Mouse (Mus musculus) naive thymus-derived CD4-positive, alpha-beta T cell, adult 5 months (primary cell): ENCODE data around the gene Ggct. TPM values are rescaled to one million over a fixed set of nuclear protein-coding genes. Genes with fewer than 3 reads are reported as not detected.

ENCODE experiments used
- polyA plus RNA-seq: library from polyadenylated mRNA; unstranded; fragments of 100-300 nt; shearing (Covaris generic); gene quantifications from one replicate; pipeline ENCODE4 v1.2.1, GENCODE M21; 2017

Gene Ggct
- 18.8 TPM for polyA plus RNA-seq

DNA sequence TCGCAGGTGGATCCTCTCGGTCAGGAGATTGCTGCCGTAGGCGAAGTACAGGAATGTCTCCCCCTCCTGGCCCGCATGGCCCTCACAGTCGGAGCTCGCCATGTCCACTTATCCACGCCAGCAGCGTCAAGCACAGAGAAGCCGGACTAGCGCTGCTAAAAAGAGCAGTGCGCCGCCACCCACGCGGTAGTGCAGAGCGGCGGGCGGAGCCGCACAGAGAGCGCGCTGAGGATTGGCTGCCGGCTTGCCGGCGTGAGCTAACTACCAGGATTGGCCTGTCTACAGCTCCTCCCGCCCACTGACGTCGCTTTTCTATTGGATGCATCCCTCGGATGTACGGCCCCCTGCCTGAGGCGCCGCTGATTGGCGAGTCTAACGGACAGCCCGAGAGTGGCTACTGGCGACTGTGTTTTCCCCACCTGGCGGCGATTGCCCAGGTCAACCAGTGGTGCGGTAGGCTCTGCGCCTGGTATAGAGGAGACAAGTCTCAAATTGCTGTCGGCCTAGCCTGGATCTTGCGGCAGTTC is at the start of gene Ggct:
Gene Ggct, minus strand, starts transcription at position 217 of the 527 bp plus-strand sequence.

DNA sequence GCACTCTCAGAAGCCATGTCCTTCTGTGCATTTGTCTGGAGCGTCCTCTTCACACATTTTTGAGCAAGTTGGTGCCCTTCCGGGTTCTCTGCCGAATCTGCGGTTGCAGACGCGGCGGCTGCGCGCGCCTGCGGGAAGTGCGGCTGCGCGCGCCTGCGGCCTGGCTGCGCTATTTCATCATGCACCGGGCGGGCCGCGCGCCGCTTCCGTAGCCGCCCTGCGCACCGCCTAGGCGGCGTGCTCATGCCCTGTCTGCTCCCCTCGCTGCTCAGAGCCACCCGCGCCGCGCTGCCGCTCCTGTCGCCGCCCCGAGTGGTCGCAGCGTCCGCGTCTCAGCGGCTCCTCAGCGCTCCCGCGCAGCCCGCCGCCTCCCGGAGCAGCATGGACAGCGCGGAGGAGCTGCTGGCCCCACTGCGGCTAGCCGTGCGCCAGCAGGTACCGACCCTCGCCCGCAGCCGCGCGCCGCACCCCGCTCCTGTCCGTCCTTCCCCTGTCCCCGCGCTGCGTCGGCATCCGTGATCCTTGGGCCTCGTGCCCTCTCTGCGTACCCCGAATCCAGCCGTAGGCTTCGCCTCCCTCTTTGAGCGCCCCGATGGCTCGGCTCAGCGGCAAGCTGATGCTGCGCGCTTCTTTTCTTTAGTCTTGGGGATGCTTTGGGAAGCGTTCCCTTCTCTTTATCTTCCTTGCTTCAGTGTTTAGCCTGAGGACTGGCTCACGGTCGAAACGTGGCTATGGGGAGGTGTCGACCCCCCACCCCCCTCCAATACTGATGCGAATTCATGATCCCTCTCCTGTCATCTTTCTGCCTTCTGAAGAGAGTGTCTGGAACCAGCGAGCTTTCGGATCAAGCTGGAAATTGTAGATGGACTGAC is 45.3 kb upstream of the Ggct start, which contains the start of gene Gars:
Gene Gars, plus strand, starts transcription at position 209 of the 872 bp plus-strand sequence.

DNA sequence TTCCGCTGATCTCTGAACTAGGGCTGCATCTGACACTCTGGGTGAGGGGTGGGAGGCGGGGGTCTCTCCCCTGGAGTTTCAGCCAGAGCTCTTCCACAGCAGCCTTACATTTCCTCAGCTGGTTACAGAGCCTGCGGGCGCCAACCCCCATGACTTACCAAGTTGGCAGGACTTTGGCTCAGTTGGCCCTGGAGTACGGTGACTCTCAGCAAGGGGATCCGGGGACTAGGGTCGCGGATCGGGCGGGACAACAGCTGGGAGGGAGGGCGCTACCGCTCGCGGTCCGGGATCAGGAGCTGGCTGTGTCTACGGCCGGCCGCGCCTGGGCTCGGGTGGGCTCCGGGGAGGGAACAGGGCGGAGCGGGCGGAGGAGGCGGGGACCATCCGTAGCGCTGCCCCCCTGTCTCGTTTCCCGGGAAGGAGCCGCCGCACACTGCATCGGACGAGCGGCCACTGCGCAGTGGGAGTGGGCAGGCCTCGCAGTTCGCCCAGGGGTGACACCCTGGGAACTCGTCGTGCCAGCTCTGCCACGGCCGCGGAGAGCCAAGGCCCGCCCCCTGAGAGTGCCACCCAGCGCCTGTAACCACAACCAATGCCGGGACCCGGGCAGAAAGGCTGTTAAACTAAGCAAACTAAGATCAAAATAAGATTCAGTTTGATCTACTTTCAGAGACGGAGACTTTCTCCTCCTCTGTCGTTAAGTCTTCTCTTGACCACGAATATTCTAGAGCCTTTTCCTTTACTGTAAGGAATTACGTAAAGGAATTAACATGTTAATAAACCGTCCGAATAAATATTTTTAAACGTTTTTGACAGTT is 20.4 kb downstream of the Ggct start, which contains the start of gene Nod1:
Gene Nod1, minus strand, starts transcription at position 502 of the 818 bp plus-strand sequence.

Other genes starting within 250 kb of the Ggct start
- 152 TPM for gene Znrf2, start 176.0 kb downstream of the Ggct start, polyA plus RNA-seq
- gene Nod1, start 20.3 kb downstream of the Ggct start, polyA plus RNA-seq = 16.7 TPM
- 103 TPM for gene Gars, start 45.1 kb upstream of the Ggct start, polyA plus RNA-seq
- not detected for gene Crhr2, start 140.1 kb upstream of the Ggct start, polyA plus RNA-seq
- not detected for gene Inmt, start 182.1 kb upstream of the Ggct start, polyA plus RNA-seq
- gene Mindy4, start 210.4 kb upstream of the Ggct start, polyA plus RNA-seq = not detected